Mouse (Mus musculus) erythroblast, embryonic 14.5 days (primary cell): ENCODE results near the gene Zfp69. TPM values are rescaled to one million over a fixed set of nuclear protein-coding genes. Genes with fewer than 3 reads are reported as not detected.

ENCODE experiments used
- H3K27me3 ChIP-seq: 2 replicates; pipeline ENCODE4 v1.6.1; 2012; ENCODE audit warnings: inconsistent platforms; ENCODE audit not compliant: control insufficient read depth
- H3K36me3 ChIP-seq: 2 replicates; pipeline ENCODE4 v1.6.1; 2012; ENCODE audit warnings: mild to moderate bottlenecking, inconsistent platforms; ENCODE audit not compliant: control insufficient read depth
- H3K4me1 ChIP-seq: 2 replicates; pipeline ENCODE4 v1.6.1; 2012; ENCODE audit warnings: inconsistent platforms; ENCODE audit not compliant: control insufficient read depth
- H3K4me3 ChIP-seq: replicated peaks from 2 replicates; pipeline ENCODE3; 2012; ENCODE audit warnings: moderate library complexity, mild to moderate bottlenecking, inconsistent platforms
- H3K9me3 ChIP-seq: 2 replicates; pipeline ENCODE4 v1.6.1; 2012; ENCODE audit warnings: low read length, inconsistent platforms, mixed read lengths; ENCODE audit not compliant: control insufficient read depth
- GATA1 ChIP-seq: IDR thresholded peaks from 2 replicates; pipeline ENCODE4 v1.6.1; 2012; ENCODE audit warnings: low read length, inconsistent platforms, mixed read lengths
- TAL1 ChIP-seq: IDR thresholded peaks from 3 replicates; pipeline ENCODE4 v1.6.1; 2012; ENCODE audit warnings: low read length, inconsistent platforms, mixed read lengths
- polyA plus RNA-seq: library from polyadenylated mRNA; stranded (reverse); fragments of >175 nt; gene quantifications from 2 replicates; pipeline ENCODE4 v1.2.3, GENCODE M21; 2012

The Zfp69 gene
- polyA plus RNA-seq, 1 experiment = 0.08 TPM

- Histone ChIP-seq H3K27me3 (no peaks in the 10 kb centered on the region; the same call in 1 of the 2 replicates), H3K4me3 (no peak overlapping the region), H3K4me1 (no peaks in the 10 kb centered on the region; the same call in 1 of the 2 replicates)
These were observed 38.6 kb downstream of the Zfp69 start for GRCm38 (mm10) chr4:120912866-120913265.

GRCm38 (mm10) chr4:120911086-120911485 lies 40.4 kb downstream of the Zfp69 start:
- TF ChIP-seq TAL1 = no peak
- TF ChIP-seq GATA1 = no peak
- Histone ChIP-seq H3K4me3 (no peak overlapping the region), H3K4me1 (no peaks in the 10 kb centered on the region; the same call in 1 of the 2 replicates), H3K9me3 (no peaks in the 10 kb centered on the region), H3K27me3 (no peaks in the 10 kb centered on the region; the same call in 1 of the 2 replicates), H3K36me3 (no peaks in the 10 kb centered on the region)

More at GRCm38 (mm10) chr4:120912866-120913265, 38.6 kb downstream of the Zfp69 start:
- no peak for TF ChIP-seq TAL1
- no peak for TF ChIP-seq GATA1
- no peaks in the 10 kb centered on the region for H3K36me3 ChIP-seq
- no peaks in the 10 kb centered on the region for H3K9me3 ChIP-seq

GRCm38 (mm10) chr4:120909558-120910150 lies 41.8 kb downstream of the Zfp69 start:
- H3K27me3 ChIP-seq = no peaks in the 10 kb centered on the region; the same call in 1 of the 2 replicates
- no peak overlapping the region for H3K4me3 ChIP-seq
- H3K4me1 ChIP-seq = no peaks in the 10 kb centered on the region; the same call in none of the 2 replicates
- no peaks in the 10 kb centered on the region for H3K9me3 ChIP-seq
- TF ChIP-seq TAL1 (no peak), GATA1 (no peak)
- H3K36me3 ChIP-seq = no peaks in the 10 kb centered on the region

- Histone ChIP-seq H3K4me3 (no peak overlapping the region), H3K36me3 (no peaks in the 10 kb centered on the region), H3K27me3 (peaks cover 4% of the 10 kb centered on the region; the same call in 1 of the 2 replicates), H3K9me3 (no peaks in the 10 kb centered on the region), H3K4me1 (no peaks in the 10 kb centered on the region; the same call in none of the 2 replicates)
- TF ChIP-seq GATA1 (no peak), TAL1 (no peak)
These were observed 45.9 kb downstream of the Zfp69 start for GRCm38 (mm10) chr4:120905644-120906043.

GRCm38 (mm10) chr4:120904533-120904932 lies 47.0 kb downstream of the Zfp69 start:
- TF ChIP-seq TAL1 = no peak
- no peak for TF ChIP-seq GATA1
- no peaks in the 10 kb centered on the region; the same call in 1 of the 2 replicates for H3K4me1 ChIP-seq
- no peak overlapping the region for H3K4me3 ChIP-seq
- H3K9me3 ChIP-seq = no peaks in the 10 kb centered on the region
- no peaks in the 10 kb centered on the region for H3K36me3 ChIP-seq
- peaks cover 4% of the 10 kb centered on the region; the same call in 1 of the 2 replicates for H3K27me3 ChIP-seq

GRCm38 (mm10) chr4:120895810-120896584 lies 55.5 kb downstream of the Zfp69 start:
- peaks cover 3% of the 10 kb centered on the region for H3K27me3 ChIP-seq
- TF ChIP-seq TAL1 (no peak), GATA1 (no peak)
- H3K4me1 ChIP-seq = no peaks in the 10 kb centered on the region
- no peak overlapping the region for H3K4me3 ChIP-seq
- H3K36me3 ChIP-seq = no peaks in the 10 kb centered on the region
- no peaks in the 10 kb centered on the region for H3K9me3 ChIP-seq

GRCm38 (mm10) chr4:120895226-120895625 lies 56.3 kb downstream of the Zfp69 start:
- H3K4me1 ChIP-seq = no peaks in the 10 kb centered on the region
- no peaks in the 10 kb centered on the region for H3K36me3 ChIP-seq
- no peaks in the 10 kb centered on the region for H3K9me3 ChIP-seq
- TF ChIP-seq TAL1 (no peak), GATA1 (no peak)
- peaks cover 3% of the 10 kb centered on the region for H3K27me3 ChIP-seq
- no peak overlapping the region for H3K4me3 ChIP-seq

- Histone ChIP-seq H3K27me3 (peaks cover 3% of the 10 kb centered on the region), H3K4me1 (no peaks in the 10 kb centered on the region), H3K4me3 (no peak overlapping the region), H3K9me3 (no peaks in the 10 kb centered on the region), H3K36me3 (no peaks in the 10 kb centered on the region)
- TF ChIP-seq GATA1 = no peak
These were observed 56.9 kb downstream of the Zfp69 start for GRCm38 (mm10) chr4:120894584-120894983.

- no peak for TF ChIP-seq GATA1
- no peak for TF ChIP-seq TAL1
- Histone ChIP-seq H3K36me3 (no peaks in the 10 kb centered on the region), H3K9me3 (no peaks in the 10 kb centered on the region), H3K4me3 (no peak overlapping the region), H3K4me1 (no peaks in the 10 kb centered on the region), H3K27me3 (peaks cover 3% of the 10 kb centered on the region)
These were observed 57.7 kb downstream of the Zfp69 start for GRCm38 (mm10) chr4:120893656-120894401.
